Comparison of ENCODE assay signal across 8 mouse cellular contexts in genomic region chr7:105639756-105640155, GRCm38 (mm10). TPM values are rescaled to one million over a fixed set of nuclear protein-coding genes. Genes with fewer than 3 reads are reported as not detected.
DNase-seq lines count a peak whose midpoint lies in the region; ATAC-seq lines count a peak whose summit lies in the region.

TSS of gene Timm10b (plus strand) at chr7:105640056.

- no peak for ATAC-seq in kidney, embryonic 16.5 days (ENCODE audit: low FRiP score, low TSS enrichment)
- no peak; the same call in 1 of the 2 replicates for ATAC-seq in intestine, embryonic 15.5 days
- 0 out of 2 replicates have a peak, but pooled peaks have one; percentile 3 for ATAC-seq in megakaryocyte-erythroid progenitor cell, adult 5-6 weeks (replicated peaks; ENCODE audit: low FRiP score, low TSS enrichment, poor library complexity, severe bottlenecking)

- H3K27ac ChIP-seq in kidney, embryonic 16.5 days (ENCODE audit: low read length): peak within 1 kb of the TSS; percentile 92
- peak within 1 kb of the TSS; percentile 89 for H3K27ac ChIP-seq in intestine, embryonic 15.5 days

- H3K4me1 ChIP-seq in kidney, embryonic 16.5 days (ENCODE audit: insufficient read depth, low read length): peaks cover 25% of the 10 kb centered on the region
- peaks cover 19% of the 10 kb centered on the region for H3K4me1 ChIP-seq in intestine, embryonic 15.5 days (replicated peaks)

- peaks cover 33% of the 10 kb centered on the region for H3K36me3 ChIP-seq in kidney, embryonic 16.5 days (ENCODE audit: insufficient read depth, low read length)
- H3K36me3 ChIP-seq in intestine, embryonic 15.5 days: peaks cover 15% of the 10 kb centered on the region

- peak within 1 kb of the TSS; percentile 76 for H3K4me3 ChIP-seq in kidney, embryonic 16.5 days (ENCODE audit: low read length)
- peak within 1 kb of the TSS; percentile 70 for H3K4me3 ChIP-seq in intestine, embryonic 15.5 days (replicated peaks)

- WGBS in kidney, embryonic 16.5 days: 4% methylated on average over 2 of the region's 2 CpGs
- WGBS in intestine, embryonic 15.5 days: 2% methylated on average over 2 of the region's 2 CpGs

- H3K27me3 ChIP-seq in kidney, embryonic 16.5 days (ENCODE audit: insufficient read depth, low read length): 0 out of 2 replicates have a peak, but pooled peaks cover 2% of the 10 kb centered on the region
- no peaks in the 10 kb centered on the region for H3K27me3 ChIP-seq in intestine, embryonic 15.5 days (replicated peaks)

- no peak for DNase-seq in kidney, postnatal 4 days
- DNase-seq in adrenal gland, postnatal 10 days: no peak
- no peak for DNase-seq in gastrocnemius, postnatal 14 days
- no peak for DNase-seq in T-cell, adult 2 months (ENCODE audit: low spot score)
- DNase-seq in frontal cortex, postnatal 36 days (ENCODE audit: low spot score in 2 of 2): no peak

- H3K9ac ChIP-seq in kidney, embryonic 16.5 days (replicated peaks; ENCODE audit: low read length): peak within 1 kb of the TSS; percentile 91
- peak within 1 kb of the TSS; percentile 83 for H3K9ac ChIP-seq in intestine, embryonic 15.5 days

- intact Hi-C loops in gastrocnemius, postnatal 14 days (cut with DNase I; ENCODE audit: low total_unique reads): loop anchor here (10.0 kb wide), 1 partner anchor 105 kb away; the partner anchor contains the start of gene Taf10

- H3K9me3 ChIP-seq in kidney, embryonic 16.5 days (ENCODE audit: low read length): no peaks in the 10 kb centered on the region
- no peaks in the 10 kb centered on the region for H3K9me3 ChIP-seq in intestine, embryonic 15.5 days

- peak within 1 kb of the TSS; percentile 94 for H3K4me2 ChIP-seq in kidney, embryonic 16.5 days (replicated peaks; ENCODE audit: low read depth, low read length)
- H3K4me2 ChIP-seq in intestine, embryonic 15.5 days (replicated peaks): peak within 1 kb of the TSS; percentile 91

RNA-seq across cellular contexts. Expression of gene Timm10b, which starts in this region (rescaled TPM):
- polyA plus RNA-seq in kidney, embryonic 16.5 days (2015; fragmentation: Nextera tagmentation; extraction: Ambion mirVana): 164 and 183 TPM in 2 replicates
- 100 to 1,000 TPM; 129 to 132 TPM for total RNA-seq in adrenal gland, postnatal 10 days (2021)
- 10 to 100 TPM; 70.3 to 72.0 TPM for total RNA-seq in gastrocnemius, postnatal 14 days (2021)
- polyA plus RNA-seq in intestine, embryonic 15.5 days (2015; fragmentation: Nextera tagmentation; extraction: Ambion mirVana): 203 and 227 TPM in 2 replicates
- 61.3 and 68.5 TPM in 2 replicates for total RNA-seq in megakaryocyte-erythroid progenitor cell, adult 5-6 weeks (2014; fragmentation: Nextera tagmentation)
- total RNA-seq in megakaryocyte-erythroid progenitor cell, adult 5-6 weeks (2017): 56.7 and 98.8 TPM in 2 replicates
